Mouse (Mus musculus): ENCODE data around the gene Usp22. TPM values are rescaled to one million over a fixed set of nuclear protein-coding genes. Genes with fewer than 3 reads are reported as not detected.

The Usp22 gene
- polyA plus RNA-seq, 1 experiment from 2014 or later: 356 TPM

DNA sequence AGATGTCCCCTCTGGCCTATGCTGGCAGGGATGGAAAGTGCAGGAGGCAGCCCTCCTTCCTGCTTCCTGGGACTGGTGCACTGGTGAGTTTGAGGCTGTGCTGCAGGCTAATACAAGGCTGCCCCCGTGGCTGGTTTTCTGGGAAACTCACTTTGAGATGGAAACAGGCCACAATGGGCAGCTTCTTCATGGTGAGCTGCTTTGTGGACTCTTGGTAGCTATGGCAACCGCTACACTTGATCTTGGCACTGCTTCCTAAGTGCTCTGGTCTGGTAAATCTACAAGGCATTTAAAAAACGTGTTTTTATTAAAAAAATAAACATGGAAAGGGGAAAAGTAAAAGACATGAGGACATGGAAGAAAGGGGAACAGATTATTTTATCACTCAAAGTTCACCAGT lies 16.7 kb downstream of the Usp22 start:
- no peak for ATAC-seq (ENCODE audit: insufficient read depth, low FRiP score, low TSS enrichment)
- H3K4me2 ChIP-seq (ENCODE audit: low read depth): no peak overlapping the region
- no peaks in the 10 kb centered on the region for H3K9me3 ChIP-seq (ENCODE audit: control insufficient read depth, low read length)
- H3K27me3 ChIP-seq (ENCODE audit: control insufficient read depth, insufficient read depth, low read length): no peaks in the 10 kb centered on the region
- H3K27ac ChIP-seq (ENCODE audit: low read depth, low read length): no peak overlapping the region
- H3K36me3 ChIP-seq (ENCODE audit: control insufficient read depth, insufficient read depth, low read length): peaks cover 56% of the 10 kb centered on the region
- WGBS: 75% methylated on average over 3 of the region's 3 CpGs
- DNase-seq (ENCODE audit: low spot score): no peak
- H3K9ac ChIP-seq (ENCODE audit: low read length): no peak overlapping the region
- H3K4me3 ChIP-seq (ENCODE audit: low read depth, low read length): no peak overlapping the region
- no peaks in the 10 kb centered on the region for H3K4me1 ChIP-seq (ENCODE audit: control insufficient read depth, insufficient read depth, low read length)

DNA sequence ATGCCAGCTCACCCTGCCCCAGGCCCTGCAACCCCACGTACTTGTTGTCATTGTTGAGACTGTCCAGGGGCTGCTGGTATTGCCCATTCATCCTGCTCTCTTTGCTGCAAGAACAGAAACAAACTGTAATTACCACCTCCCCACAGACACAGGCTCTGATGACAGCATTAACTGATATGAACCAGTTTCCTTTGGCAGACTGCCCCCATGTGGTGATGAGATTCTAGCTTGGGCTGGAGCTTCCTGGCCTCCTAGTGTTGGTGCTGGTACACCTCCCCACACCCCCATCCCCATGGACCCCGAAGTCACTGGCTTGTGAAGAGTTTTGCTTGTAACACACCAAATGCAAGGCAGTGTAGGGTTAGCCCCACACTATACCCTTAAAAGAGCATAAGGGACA lies 19.1 kb downstream of the Usp22 start:
- Histone ChIP-seq H3K4me2 (ENCODE audit: low read depth) (no peak overlapping the region), H3K9ac (ENCODE audit: low read length) (no peak overlapping the region), H3K27me3 (ENCODE audit: control insufficient read depth, insufficient read depth, low read length) (no peaks in the 10 kb centered on the region), H3K4me1 (ENCODE audit: control insufficient read depth, insufficient read depth, low read length) (no peaks in the 10 kb centered on the region), H3K9me3 (ENCODE audit: control insufficient read depth, low read length) (no peaks in the 10 kb centered on the region), H3K4me3 (ENCODE audit: low read depth, low read length) (no peak overlapping the region), H3K27ac (ENCODE audit: low read depth, low read length) (no peak overlapping the region), H3K36me3 (ENCODE audit: control insufficient read depth, insufficient read depth, low read length) (peaks cover 43% of the 10 kb centered on the region)
- WGBS: 97% methylated on average over 2 of the region's 2 CpGs
- ATAC-seq (ENCODE audit: insufficient read depth, low FRiP score, low TSS enrichment) (no peak), DNase-seq (ENCODE audit: low spot score) (no peak)

DNA sequence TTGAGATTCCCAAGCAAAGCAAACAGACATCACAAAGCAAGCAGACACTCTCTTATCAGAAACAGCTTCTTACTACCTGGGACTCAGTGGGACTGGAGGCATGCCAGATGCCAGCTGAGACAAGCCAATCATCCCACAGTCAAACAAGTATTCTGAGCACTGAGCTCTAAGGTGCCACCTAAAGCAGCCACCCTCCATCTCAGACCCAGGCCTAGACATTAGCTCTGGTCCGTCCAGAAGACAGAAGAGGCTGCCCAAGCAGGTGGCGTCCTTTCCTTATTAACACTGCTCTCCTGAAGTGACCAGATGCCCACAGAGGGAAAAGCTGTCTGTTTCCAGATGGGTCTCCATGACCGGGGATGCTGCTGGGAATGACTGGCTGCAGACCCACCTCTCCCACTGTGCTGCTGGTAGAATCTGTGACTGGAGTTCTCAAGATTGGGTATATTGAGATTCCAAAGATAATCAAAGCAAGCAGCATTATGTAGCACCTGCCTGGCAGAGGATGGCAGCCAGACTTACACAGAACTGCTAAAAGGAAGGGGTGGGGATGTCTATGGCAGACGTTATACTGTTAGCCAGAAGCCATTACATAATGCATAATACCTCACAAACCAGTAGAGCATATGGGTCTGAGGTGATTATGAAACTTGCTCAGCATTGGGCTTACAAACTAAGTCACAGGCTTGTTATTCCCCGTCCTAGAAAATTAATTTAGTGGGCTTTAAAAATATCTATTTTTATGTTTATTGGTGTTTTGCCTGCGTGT lies 24.4 kb downstream of the Usp22 start:
- no peak for ATAC-seq (ENCODE audit: insufficient read depth, low FRiP score, low TSS enrichment)
- H3K27ac ChIP-seq (ENCODE audit: low read depth, low read length): no peak overlapping the region
- 78% methylated on average over 6 of the region's 6 CpGs for WGBS

DNA sequence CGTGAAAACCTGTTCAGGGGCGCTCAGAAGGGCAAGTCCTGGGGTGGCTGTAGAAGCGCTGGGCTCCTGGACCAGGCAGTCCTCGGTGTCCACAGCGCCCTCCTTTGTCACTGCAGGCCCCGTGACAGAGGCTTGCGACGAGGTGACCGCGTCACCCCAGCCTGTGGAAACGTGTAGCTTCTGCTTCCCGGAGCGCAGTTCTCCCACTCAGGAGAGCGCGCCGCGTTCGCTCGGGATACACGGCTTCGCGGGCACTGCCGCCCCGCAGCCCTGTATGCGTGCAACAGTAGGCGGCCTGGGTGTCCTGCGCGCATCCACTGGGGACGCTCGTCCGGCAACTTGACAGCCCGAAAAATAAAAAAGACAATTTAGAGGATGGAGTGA lies 27.6 kb downstream of the Usp22 start:
- Histone ChIP-seq H3K9me3 (ENCODE audit: control insufficient read depth, low read length) (no peaks in the 10 kb centered on the region), H3K27ac (ENCODE audit: low read depth, low read length) (no peak overlapping the region), H3K4me3 (ENCODE audit: low read depth, low read length) (peak overlapping the region; percentile 32), H3K4me2 (ENCODE audit: low read depth) (peak overlapping the region; percentile 57), H3K27me3 (ENCODE audit: control insufficient read depth, insufficient read depth, low read length) (no peaks in the 10 kb centered on the region), H3K4me1 (ENCODE audit: control insufficient read depth, insufficient read depth, low read length) (no peaks in the 10 kb centered on the region; the same call in 1 of the 2 replicates), H3K9ac (ENCODE audit: low read length) (peak overlapping the region; percentile 35), H3K36me3 (ENCODE audit: control insufficient read depth, insufficient read depth, low read length) (0 out of 2 replicates have a peak, but pooled peaks cover 2% of the 10 kb centered on the region)
- peak; percentile 56 for DNase-seq (ENCODE audit: low spot score)
- 8% methylated on average over 32 of the region's 32 CpGs for WGBS
- ATAC-seq (ENCODE audit: insufficient read depth, low FRiP score, low TSS enrichment): peak; percentile 41; the same call in 1 of the 2 replicates

More for the DNA sequence above, 24.4 kb downstream of the Usp22 start:
- Histone ChIP-seq H3K9me3 (ENCODE audit: control insufficient read depth, low read length) (no peaks in the 10 kb centered on the region), H3K36me3 (ENCODE audit: control insufficient read depth, insufficient read depth, low read length) (peaks cover 20% of the 10 kb centered on the region), H3K4me2 (ENCODE audit: low read depth) (no peak overlapping the region), H3K4me1 (ENCODE audit: control insufficient read depth, insufficient read depth, low read length) (no peaks in the 10 kb centered on the region; the same call in 1 of the 2 replicates), H3K9ac (ENCODE audit: low read length) (no peak overlapping the region), H3K4me3 (ENCODE audit: low read depth, low read length) (no peak overlapping the region), H3K27me3 (ENCODE audit: control insufficient read depth, insufficient read depth, low read length) (no peaks in the 10 kb centered on the region)
- DNase-seq (ENCODE audit: low spot score): no peak

DNA sequence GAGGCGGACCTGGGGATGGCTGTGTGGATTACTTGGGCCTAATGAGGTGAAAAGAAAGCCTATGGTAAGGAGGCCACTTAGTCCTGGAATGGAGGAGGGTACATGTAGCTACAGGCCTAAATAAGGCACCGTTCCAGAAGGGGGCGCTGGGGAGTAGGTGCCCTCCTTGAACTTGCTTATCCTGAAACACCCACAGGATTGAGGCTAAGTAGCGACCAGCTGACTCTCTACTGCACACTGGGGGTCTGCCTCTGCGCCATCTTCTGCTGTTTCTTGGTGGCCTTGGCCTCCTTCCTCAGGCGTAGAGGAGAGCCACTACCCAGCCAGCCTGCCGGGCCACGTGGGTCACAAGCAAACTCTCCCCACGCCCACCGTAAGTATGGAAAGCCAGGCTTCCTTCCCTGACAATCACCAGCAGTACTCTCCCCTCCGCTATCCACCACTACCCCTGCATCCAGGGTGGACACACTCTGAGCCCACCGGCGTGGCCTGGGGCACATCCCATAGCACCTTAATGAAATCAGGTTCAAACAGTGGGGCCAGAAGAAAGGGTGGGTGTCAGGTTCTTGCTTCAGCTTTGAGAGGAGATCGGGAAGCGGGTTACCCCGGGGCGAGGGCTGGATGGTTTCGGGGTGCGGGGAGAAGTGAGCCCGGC lies 28.1 kb downstream of the Usp22 start:
- peak overlapping the region; percentile 35 for H3K9ac ChIP-seq (ENCODE audit: low read length)
- peak overlapping the region; percentile 57 for H3K4me2 ChIP-seq (ENCODE audit: low read depth)
- WGBS: 16% methylated on average over 20 of the region's 20 CpGs
- ATAC-seq (ENCODE audit: insufficient read depth, low FRiP score, low TSS enrichment) (no peak), DNase-seq (ENCODE audit: low spot score) (peak; percentile 46)
- H3K4me3 ChIP-seq (ENCODE audit: low read depth, low read length): peak overlapping the region; percentile 32
- H3K4me1 ChIP-seq (ENCODE audit: control insufficient read depth, insufficient read depth, low read length): no peaks in the 10 kb centered on the region; the same call in 1 of the 2 replicates
- no peak overlapping the region for H3K27ac ChIP-seq (ENCODE audit: low read depth, low read length)
- H3K9me3 ChIP-seq (ENCODE audit: control insufficient read depth, low read length): no peaks in the 10 kb centered on the region
- no peaks in the 10 kb centered on the region for H3K27me3 ChIP-seq (ENCODE audit: control insufficient read depth, insufficient read depth, low read length)
- no peaks in the 10 kb centered on the region for H3K36me3 ChIP-seq (ENCODE audit: control insufficient read depth, insufficient read depth, low read length)

DNA sequence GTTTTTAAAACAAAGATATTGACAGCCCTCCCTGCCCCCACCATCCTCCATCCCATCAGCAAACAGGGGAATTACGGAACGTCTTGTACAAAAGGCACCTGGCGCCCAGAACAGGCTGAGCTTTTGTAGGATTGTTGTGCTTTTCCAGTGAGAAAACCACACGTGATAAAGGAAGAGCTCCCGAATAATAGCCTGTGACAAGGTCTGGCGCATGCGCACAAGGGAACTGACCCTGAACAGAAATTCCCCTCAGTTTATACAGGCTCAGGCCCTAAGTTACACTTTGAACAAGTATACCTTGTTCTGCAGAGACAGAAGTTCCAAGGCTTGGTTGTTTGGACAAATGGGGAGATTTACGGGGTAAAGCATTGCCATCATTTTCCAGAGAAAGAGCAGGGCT lies 29.3 kb downstream of the Usp22 start:
- no peak overlapping the region for H3K4me3 ChIP-seq (ENCODE audit: low read depth, low read length)
- no peak overlapping the region for H3K4me2 ChIP-seq (ENCODE audit: low read depth)
- WGBS: 66% methylated on average over 8 of the region's 8 CpGs
- no peak overlapping the region for H3K9ac ChIP-seq (ENCODE audit: low read length)
- H3K27ac ChIP-seq (ENCODE audit: low read depth, low read length): no peak overlapping the region
- ATAC-seq (ENCODE audit: insufficient read depth, low FRiP score, low TSS enrichment) (no peak), DNase-seq (ENCODE audit: low spot score) (no peak)
- no peaks in the 10 kb centered on the region for H3K27me3 ChIP-seq (ENCODE audit: control insufficient read depth, insufficient read depth, low read length)
- H3K4me1 ChIP-seq (ENCODE audit: control insufficient read depth, insufficient read depth, low read length): no peaks in the 10 kb centered on the region; the same call in 1 of the 2 replicates
- H3K9me3 ChIP-seq (ENCODE audit: control insufficient read depth, low read length): no peaks in the 10 kb centered on the region
- no peaks in the 10 kb centered on the region for H3K36me3 ChIP-seq (ENCODE audit: control insufficient read depth, insufficient read depth, low read length)

DNA sequence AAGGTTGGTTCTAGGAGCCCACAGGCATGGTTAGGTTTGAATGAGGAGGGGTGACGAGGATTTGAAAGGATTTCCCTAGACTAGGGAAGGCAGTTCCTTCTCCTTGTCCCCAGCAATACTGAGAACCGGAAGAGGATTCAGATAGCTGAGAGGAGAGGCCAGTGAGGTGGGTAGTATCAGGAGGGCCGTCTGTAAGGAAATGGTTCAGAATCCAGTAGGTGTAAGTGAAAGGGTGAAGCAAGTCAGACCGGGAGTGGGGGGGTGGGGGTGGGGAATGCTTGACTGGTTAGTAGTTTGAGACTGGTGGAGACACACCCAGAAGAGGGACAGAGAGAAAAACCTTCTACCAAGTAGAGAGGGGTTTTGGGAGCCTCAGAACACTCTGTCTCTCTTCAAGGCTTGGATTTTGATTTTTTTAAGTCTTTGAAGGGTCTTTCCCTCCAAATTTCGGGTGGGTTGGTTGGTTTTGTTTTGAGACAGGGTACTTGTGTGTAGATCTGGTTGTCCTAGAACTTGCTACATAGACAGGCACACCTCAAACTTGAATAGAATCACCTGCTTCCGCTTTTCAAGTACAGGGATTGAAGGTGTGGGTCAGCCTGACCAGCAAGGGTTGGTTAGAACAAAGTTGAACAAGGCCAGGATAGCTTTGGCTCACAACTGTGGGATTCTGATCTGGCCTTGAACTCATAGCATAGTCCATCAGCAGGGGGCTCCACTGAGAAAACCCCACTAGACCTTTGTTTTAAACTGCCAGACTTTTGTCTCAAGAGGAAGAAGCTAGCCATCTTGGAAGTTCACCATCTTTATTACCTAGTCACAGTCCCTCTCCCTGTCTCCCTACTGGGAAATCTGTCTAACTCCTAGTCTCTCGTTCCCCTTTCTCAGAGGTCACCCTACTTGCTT lies 31.0 kb downstream of the Usp22 start:
- Histone ChIP-seq H3K9me3 (ENCODE audit: control insufficient read depth, low read length) (no peaks in the 10 kb centered on the region), H3K27me3 (ENCODE audit: control insufficient read depth, insufficient read depth, low read length) (no peaks in the 10 kb centered on the region), H3K27ac (ENCODE audit: low read depth, low read length) (no peak overlapping the region), H3K4me2 (ENCODE audit: low read depth) (no peak overlapping the region), H3K4me3 (ENCODE audit: low read depth, low read length) (no peak overlapping the region), H3K4me1 (ENCODE audit: control insufficient read depth, insufficient read depth, low read length) (no peaks in the 10 kb centered on the region; the same call in 1 of the 2 replicates), H3K9ac (ENCODE audit: low read length) (no peak overlapping the region), H3K36me3 (ENCODE audit: control insufficient read depth, insufficient read depth, low read length) (no peaks in the 10 kb centered on the region)
- no peak for DNase-seq (ENCODE audit: low spot score)
- 78% methylated on average over 7 of the region's 7 CpGs for WGBS
- no peak for ATAC-seq (ENCODE audit: insufficient read depth, low FRiP score, low TSS enrichment)

DNA sequence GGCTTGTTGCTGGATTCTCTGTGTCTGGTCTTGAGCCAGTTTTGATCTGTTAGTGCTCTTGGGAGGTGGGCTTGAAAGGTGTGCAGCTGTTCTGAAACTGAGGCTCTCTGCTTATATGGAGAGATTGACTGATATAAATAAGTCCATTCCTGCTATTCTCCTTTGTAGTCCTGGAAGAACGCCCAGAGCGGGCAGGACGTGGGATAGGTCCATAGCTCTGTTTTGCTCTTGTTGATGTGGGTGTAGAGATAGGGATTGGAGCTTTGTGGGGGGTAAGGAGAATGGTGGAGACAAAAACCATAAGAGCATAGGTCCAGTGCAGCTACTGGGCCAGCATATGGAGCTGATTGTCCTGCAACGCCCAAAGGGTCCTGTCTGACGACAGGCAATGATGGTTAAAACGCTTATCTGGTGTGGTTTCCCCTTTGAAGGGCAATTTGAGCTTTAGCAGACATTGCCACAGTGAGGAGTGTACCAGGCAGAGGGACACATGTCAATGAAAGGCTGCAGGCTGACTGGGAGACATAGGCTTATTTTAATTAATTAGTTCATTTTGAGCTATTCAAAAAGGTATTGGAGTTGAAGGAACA lies 31.8 kb downstream of the Usp22 start:
- H3K4me3 ChIP-seq (ENCODE audit: low read depth, low read length): no peak overlapping the region
- ATAC-seq (ENCODE audit: insufficient read depth, low FRiP score, low TSS enrichment) (no peak), DNase-seq (ENCODE audit: low spot score) (no peak)
- 78% methylated on average over 6 of the region's 6 CpGs for WGBS
- H3K27ac ChIP-seq (ENCODE audit: low read depth, low read length): no peak overlapping the region
- no peaks in the 10 kb centered on the region for H3K36me3 ChIP-seq (ENCODE audit: control insufficient read depth, insufficient read depth, low read length)
- H3K4me2 ChIP-seq (ENCODE audit: low read depth): no peak overlapping the region
- no peaks in the 10 kb centered on the region for H3K27me3 ChIP-seq (ENCODE audit: control insufficient read depth, insufficient read depth, low read length)
- no peak overlapping the region for H3K9ac ChIP-seq (ENCODE audit: low read length)
- no peaks in the 10 kb centered on the region for H3K9me3 ChIP-seq (ENCODE audit: control insufficient read depth, low read length)
- no peaks in the 10 kb centered on the region; the same call in 1 of the 2 replicates for H3K4me1 ChIP-seq (ENCODE audit: control insufficient read depth, insufficient read depth, low read length)
